Mouse (Mus musculus) heart, embryonic 15.5 days (tissue): ENCODE data around the gene Ubr4. TPM values are rescaled to one million over a fixed set of nuclear protein-coding genes. Genes with fewer than 3 reads are reported as not detected.

Source experiments
- ATAC-seq: fragments of 200-750 bp; cut with Nextera tagmentation; replicated peaks from 2 replicates; pipeline ENCODE4 v1.8.0; 2017; ENCODE audit warnings: low read depth, moderate TSS enrichment; ENCODE audit not compliant: insufficient number of reproducible peaks, insufficient read depth, low FRiP score
- H3K27ac ChIP-seq: fragments of 300-500 bp; sonication (generic); 2 replicates; pipeline ENCODE4 v1.5.1; 2015; ENCODE audit warnings: mild to moderate bottlenecking, inconsistent platforms
- H3K27me3 ChIP-seq: fragments of 300-500 bp; sonication (generic); 2 replicates; pipeline ENCODE4 v1.6.1; 2015; ENCODE audit warnings: inconsistent platforms
- H3K36me3 ChIP-seq: fragments of 300-500 bp; sonication (generic); 2 replicates; pipeline ENCODE4 v1.6.1; 2015; ENCODE audit warnings: mild to moderate bottlenecking, inconsistent platforms
- H3K4me1 ChIP-seq: fragments of 300-500 bp; sonication (generic); replicated peaks from 2 replicates; pipeline ENCODE4 v1.6.1; 2015; ENCODE audit warnings: inconsistent platforms
- H3K4me2 ChIP-seq: fragments of 300-500 bp; sonication (generic); 2 replicates; pipeline ENCODE4 v1.6.1; 2015; ENCODE audit warnings: inconsistent platforms, mild to moderate bottlenecking, moderate library complexity
- H3K4me3 ChIP-seq: fragments of 300-500 bp; sonication (generic); 2 replicates; pipeline ENCODE4 v1.5.1; 2015; ENCODE audit warnings: mild to moderate bottlenecking, inconsistent platforms
- H3K9ac ChIP-seq: fragments of 300-500 bp; sonication (generic); 2 replicates; pipeline ENCODE4 v1.6.1; 2015; ENCODE audit warnings: mild to moderate bottlenecking, inconsistent platforms
- H3K9me3 ChIP-seq: fragments of 300-500 bp; sonication (generic); replicated peaks from 2 replicates; pipeline ENCODE4 v1.6.1; 2016; ENCODE audit warnings: inconsistent platforms
- WGBS: fragments of 180-500 bp; shearing (Covaris S2); methylation state at CpG from one replicate; pipeline ENCODE4 v1.1.7; 2015; ENCODE audit warnings: mixed read lengths; 5-methylcytosine and 5-hydroxymethylcytosine counted together
- polyA plus RNA-seq: library from polyadenylated mRNA; unstranded; fragments of >200 nt; fragmentation: Nextera tagmentation; extraction: Ambion mirVana; gene quantifications from 2 replicates; pipeline ENCODE4 v1.2.1, GENCODE M21; 2015

The Ubr4 gene
- polyA plus RNA-seq = 49.1 and 65.6 TPM in 2 replicates

DNA sequence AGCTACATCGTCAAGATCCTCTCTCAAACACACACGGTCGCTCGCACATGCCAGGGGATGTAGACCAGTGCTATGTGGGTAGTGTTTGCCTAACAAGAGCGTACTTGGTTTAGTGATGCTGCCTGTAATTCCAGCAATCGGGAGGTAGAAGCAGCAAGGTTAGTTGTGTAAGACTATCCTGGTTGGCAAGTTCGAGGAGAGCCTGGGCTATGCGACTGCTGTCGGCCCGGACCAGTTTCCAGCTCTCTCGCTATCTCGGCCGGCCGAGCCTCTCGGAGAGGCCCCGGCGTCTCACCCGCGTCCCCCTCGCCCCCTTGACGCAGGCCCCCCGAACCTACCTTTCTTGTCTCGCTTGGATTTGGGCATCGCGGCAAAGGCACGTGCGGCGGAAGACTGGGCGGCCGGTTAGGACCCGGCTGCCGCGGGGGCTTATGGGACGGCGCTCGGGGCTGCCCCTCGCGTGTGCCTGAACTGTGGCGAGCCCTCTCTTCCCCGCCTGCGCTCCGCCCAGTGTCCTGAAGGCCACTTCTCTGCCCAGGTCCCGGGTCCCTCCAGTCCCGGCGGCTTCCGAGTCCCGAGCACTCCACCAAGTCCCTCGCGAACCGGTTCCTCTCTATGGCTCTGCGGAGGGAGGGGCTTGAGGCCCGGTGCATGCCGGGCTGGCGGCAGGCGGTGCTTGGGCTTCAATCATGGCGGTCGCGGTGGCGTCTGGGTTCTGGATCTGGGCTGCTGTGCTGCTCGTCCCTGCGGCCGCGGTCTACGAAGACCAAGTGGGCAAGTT, at the start of gene Ubr4, which contains the start of the genes Mrto4 and Emc1:
Gene Ubr4, plus strand, starts transcription at position 679 of the 781 bp plus-strand sequence.
Gene Mrto4, minus strand, starts transcription at position 646 of the 781 bp plus-strand sequence.
Gene Emc1, plus strand, starts transcription at position 657 of the 781 bp plus-strand sequence.
- Histone ChIP-seq H3K36me3 (peaks cover 48% of the 10 kb centered on the region), H3K4me2 (peak within 1 kb of the TSS; percentile 88), H3K4me1 (peaks cover 20% of the 10 kb centered on the region), H3K9ac (peak within 1 kb of the TSS; percentile 89), H3K27me3 (no peaks in the 10 kb centered on the region), H3K27ac (peak within 1 kb of the TSS; percentile 97), H3K9me3 (no peaks in the 10 kb centered on the region), H3K4me3 (peak within 1 kb of the TSS; percentile 74)
- ATAC-seq = peak; percentile 92
- under 1% methylated on average over 58 of the region's 64 CpGs for WGBS

DNA sequence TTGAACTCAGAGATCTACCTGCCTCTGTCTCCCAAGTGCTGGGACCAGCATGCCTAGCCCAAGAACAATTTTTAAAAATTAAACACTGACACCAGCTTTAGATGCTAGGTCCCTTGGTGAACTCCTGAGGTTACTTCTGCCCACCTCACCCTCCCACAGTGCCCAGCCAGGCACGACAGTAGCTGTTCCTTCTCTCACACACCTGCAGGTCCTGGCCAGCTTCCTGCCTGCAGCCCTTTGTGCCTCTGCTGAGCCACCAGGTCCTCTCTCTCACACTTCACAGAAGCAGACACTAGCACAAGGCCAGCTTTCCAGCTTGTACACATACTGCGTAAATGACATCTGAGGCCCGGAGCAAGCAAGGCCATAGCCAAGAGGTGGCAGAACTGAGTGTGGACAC, 46.9 kb upstream of the Ubr4 start:
- H3K27me3 ChIP-seq = no peaks in the 10 kb centered on the region

DNA sequence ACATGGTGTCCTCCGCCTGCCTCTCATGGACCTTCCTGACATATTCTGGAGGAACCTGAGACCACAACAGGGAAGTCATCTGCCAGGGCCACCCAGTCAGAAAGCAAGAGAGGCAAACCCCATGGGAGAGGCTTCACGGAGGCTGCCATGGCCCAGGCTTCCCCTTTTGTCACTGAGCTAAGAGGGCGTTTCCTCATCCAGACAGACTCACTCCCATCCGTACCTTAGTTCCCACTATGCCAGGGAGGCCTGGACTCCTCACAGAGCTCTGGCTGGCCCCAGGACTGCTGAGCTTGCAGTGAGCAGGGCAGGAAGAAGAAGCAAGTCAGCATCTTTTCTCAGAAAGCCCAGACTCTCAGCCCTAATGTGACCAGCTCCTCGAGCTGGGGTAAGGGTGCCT, 44.5 kb upstream of the Ubr4 start:
- no peak for ATAC-seq
- no peak overlapping the region for H3K9ac ChIP-seq
- no peaks in the 10 kb centered on the region for H3K36me3 ChIP-seq
- H3K27ac ChIP-seq = no peak overlapping the region
- no peak overlapping the region for H3K4me3 ChIP-seq
- 71% methylated on average over 5 of the region's 5 CpGs for WGBS
- no peak overlapping the region for H3K4me2 ChIP-seq
- no peaks in the 10 kb centered on the region for H3K27me3 ChIP-seq
- H3K9me3 ChIP-seq = no peaks in the 10 kb centered on the region
- H3K4me1 ChIP-seq = peaks cover 21% of the 10 kb centered on the region

More for the DNA sequence above, 46.9 kb upstream of the Ubr4 start:
- Histone ChIP-seq H3K27ac (no peak overlapping the region), H3K4me3 (no peak overlapping the region), H3K9ac (no peak overlapping the region), H3K4me1 (peaks cover 10% of the 10 kb centered on the region), H3K9me3 (no peaks in the 10 kb centered on the region), H3K36me3 (no peaks in the 10 kb centered on the region), H3K4me2 (no peak overlapping the region)
- 89% methylated on average over 3 of the region's 3 CpGs for WGBS
- no peak for ATAC-seq

DNA sequence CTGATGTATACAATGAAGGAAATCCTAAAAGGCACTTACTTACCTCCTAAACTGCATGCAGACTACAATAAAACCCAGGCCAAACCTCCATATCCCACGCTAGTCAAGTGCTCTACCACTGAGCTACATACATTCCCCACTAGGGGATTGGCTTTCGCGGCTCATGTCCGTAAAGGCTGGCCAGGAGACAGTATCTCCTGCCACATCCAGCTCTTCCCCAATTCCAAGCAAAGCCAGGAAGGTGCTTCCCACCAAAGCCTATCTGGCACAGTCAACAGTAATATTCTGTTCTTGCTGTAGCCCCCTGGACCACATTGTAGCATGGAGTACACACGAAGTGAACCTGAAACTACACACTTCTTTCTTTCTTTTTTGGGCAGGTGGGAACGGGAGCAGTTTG, 42.8 kb upstream of the Ubr4 start:
- Histone ChIP-seq H3K9ac (peak overlapping the region; percentile 83; the same call in 1 of the 2 replicates), H3K27me3 (no peaks in the 10 kb centered on the region), H3K36me3 (peaks cover 6% of the 10 kb centered on the region; the same call in 1 of the 2 replicates), H3K27ac (no peak overlapping the region), H3K4me2 (peak overlapping the region; percentile 98), H3K4me1 (peaks cover 21% of the 10 kb centered on the region), H3K9me3 (no peaks in the 10 kb centered on the region), H3K4me3 (peak overlapping the region; percentile 72)
- no peak for ATAC-seq
- WGBS = 31% methylated on average over 6 of the region's 6 CpGs

DNA sequence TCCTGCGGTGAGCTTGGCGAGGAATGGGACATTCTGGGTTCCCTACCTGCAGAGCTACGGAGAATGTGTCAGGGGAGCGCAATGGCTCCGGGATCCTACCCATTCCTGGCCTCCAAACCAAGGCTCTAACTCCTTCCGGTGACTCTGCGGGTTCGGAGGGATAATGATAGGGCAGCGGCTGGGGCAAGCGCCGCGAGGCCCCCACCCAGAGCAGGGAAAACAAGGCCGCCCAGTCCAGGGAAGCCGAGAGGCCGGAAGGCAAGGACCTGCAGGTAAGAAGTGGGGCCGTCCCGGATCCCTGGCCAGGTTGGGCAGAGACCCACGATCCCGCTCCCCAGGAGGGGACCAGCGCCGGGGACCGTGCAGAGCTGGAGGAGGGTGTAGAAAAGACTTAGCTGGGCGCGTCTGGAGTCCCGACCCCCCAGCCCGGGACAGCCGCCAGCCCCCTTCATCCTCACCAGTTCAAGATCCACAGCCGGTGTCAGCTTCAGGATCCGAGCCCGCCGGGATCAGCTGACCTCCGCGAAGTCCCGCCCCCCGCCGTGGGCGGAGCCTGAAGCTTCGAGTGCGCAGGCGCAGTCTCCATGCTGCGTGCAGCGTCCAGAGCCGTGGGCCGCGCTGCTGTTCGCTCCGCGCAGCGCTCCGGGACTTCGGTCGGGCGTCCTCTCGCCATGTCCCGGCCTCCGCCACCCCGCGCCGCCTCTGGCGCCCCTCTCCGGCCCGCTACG, 42.1 kb upstream of the Ubr4 start, which contains the start of the genes Pqlc2 and Akr7a5:
Gene Pqlc2, minus strand, starts transcription at position 538 of the 728 bp plus-strand sequence.
Gene Akr7a5, plus strand, starts transcription at position 574 of the 728 bp plus-strand sequence.
- no peaks in the 10 kb centered on the region for H3K9me3 ChIP-seq
- peak within 1 kb of the TSS; percentile 83 for H3K9ac ChIP-seq
- WGBS = under 1% methylated on average over 56 of the region's 63 CpGs
- peak within 1 kb of the TSS; percentile 65 for H3K27ac ChIP-seq
- peak within 1 kb of the TSS; percentile 72 for H3K4me3 ChIP-seq
- H3K4me1 ChIP-seq = peaks cover 21% of the 10 kb centered on the region
- ATAC-seq = peak; percentile 94
- H3K27me3 ChIP-seq = no peaks in the 10 kb centered on the region
- peaks cover 10% of the 10 kb centered on the region; the same call in 1 of the 2 replicates for H3K36me3 ChIP-seq
- peak within 1 kb of the TSS; percentile 98 for H3K4me2 ChIP-seq

DNA sequence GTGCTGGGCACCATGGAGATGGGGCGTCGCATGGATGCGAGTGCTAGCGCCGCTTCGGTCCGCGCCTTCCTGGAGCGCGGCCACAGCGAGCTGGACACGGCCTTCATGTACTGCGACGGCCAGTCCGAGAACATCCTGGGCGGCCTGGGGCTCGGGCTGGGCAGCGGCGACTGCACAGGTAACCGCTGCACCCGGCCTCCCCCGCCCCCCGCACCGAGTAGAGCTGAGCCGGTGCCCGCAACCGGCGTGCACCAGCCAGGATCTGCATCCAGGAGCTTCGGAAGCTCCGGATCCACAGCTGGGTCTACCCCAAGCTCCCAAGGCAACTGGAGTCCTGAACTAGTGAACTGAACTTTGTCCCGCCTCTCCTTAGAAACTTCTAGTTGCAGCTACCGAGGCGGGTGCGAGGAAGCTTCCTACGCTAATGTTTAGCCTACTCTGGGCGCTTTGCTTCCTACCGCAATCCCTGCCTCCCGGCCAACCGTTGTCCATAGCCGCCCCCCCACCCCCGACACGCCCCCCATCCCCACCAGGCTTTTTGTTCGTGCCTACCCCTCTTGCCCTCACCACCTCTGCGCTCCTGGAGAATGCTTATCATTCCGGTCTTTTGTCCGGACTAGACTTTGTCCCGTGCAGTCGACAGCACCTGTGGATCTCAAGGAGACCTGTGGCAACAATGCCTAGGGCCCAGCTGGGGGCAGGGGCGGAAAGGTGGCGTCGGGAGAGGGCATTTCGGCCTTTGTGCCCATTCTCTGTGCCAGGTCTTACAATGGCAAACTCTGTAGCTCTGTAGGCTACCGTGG, 41.3 kb upstream of the Ubr4 start:
- peak; percentile 73; the same call in 1 of the 2 replicates for ATAC-seq
- WGBS = under 1% methylated on average over 53 of the region's 53 CpGs

DNA sequence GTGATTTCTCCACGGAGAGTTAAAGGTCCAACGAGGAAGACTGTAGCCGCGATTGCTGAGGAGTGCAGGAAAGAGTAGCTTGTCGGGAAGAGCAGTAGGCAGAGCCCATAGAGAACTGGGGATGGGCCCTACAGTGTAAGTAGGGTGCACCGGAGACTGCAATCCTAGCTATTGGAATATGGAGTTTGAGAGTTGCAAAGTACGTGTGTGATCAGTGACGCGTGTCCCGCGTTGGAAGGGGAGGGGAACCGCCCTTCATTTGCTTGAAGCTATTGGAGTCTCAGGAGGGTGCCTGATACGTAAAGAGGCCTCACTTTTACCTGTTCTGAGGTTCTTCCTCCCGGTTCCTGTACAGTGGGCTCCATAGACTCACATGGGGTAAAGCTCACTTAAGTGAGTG, 40.7 kb upstream of the Ubr4 start:
- Histone ChIP-seq H3K4me1 (peaks cover 21% of the 10 kb centered on the region), H3K4me2 (peak overlapping the region; percentile 98), H3K36me3 (peaks cover 15% of the 10 kb centered on the region; the same call in 1 of the 2 replicates), H3K4me3 (peak overlapping the region; percentile 72), H3K9me3 (no peaks in the 10 kb centered on the region), H3K27ac (no peak overlapping the region), H3K9ac (peak overlapping the region; percentile 83), H3K27me3 (no peaks in the 10 kb centered on the region)
- no peak for ATAC-seq
- WGBS = 22% methylated on average over 14 of the region's 14 CpGs

More for the DNA sequence above, 41.3 kb upstream of the Ubr4 start:
- Histone ChIP-seq H3K27me3 (no peaks in the 10 kb centered on the region), H3K27ac (peak overlapping the region; percentile 65), H3K36me3 (peaks cover 13% of the 10 kb centered on the region; the same call in 1 of the 2 replicates), H3K9ac (peak overlapping the region; percentile 83), H3K9me3 (no peaks in the 10 kb centered on the region), H3K4me1 (peaks cover 21% of the 10 kb centered on the region), H3K4me3 (peak overlapping the region; percentile 72), H3K4me2 (peak overlapping the region; percentile 98)

DNA sequence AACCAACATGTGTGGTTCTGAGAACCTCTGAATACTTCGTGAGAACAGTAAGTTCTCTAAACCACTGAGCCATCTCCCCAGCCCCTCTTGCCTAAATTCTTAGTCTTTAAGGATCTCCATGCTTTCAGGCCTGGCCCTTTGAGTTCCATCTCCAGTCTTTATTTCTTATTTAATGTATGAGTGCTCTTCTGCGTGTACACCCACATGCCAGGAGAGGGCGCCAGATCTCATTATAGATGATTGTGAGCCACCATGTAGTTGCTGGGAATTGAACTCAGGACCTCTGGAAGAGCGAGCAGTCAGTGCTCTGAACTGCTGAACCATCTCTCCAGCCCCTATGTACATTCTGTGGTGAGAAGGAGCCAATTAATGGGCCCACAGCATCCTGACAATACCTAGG, 39.8 kb upstream of the Ubr4 start:
- no peaks in the 10 kb centered on the region for H3K27me3 ChIP-seq
- no peaks in the 10 kb centered on the region for H3K9me3 ChIP-seq
- no peak for ATAC-seq
- H3K4me3 ChIP-seq = no peak overlapping the region
- H3K4me1 ChIP-seq = peaks cover 21% of the 10 kb centered on the region
- H3K9ac ChIP-seq = no peak overlapping the region
- no peak overlapping the region for H3K27ac ChIP-seq
- WGBS = 68% methylated on average over 4 of the region's 4 CpGs
- no peak overlapping the region for H3K4me2 ChIP-seq
- peaks cover 16% of the 10 kb centered on the region; the same call in 1 of the 2 replicates for H3K36me3 ChIP-seq

DNA sequence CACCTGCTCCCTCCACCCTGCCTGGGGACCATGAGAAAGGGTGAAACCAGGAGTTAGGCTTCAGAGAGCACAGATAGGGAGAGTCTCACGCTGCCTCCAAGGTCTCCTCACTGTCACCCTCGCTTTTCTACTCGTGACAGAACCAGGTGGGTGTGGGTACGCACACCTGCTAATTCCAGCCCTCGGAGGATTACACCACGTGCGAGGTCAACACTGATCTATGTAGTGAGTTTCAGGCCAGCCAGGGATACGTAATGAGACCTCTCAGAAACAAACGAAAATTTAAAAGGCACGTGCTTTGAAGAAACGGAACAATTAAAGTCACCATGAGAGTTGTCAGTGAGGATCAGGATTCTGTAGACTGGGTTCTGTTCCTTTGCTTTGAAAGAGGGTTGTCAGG, 34.0 kb upstream of the Ubr4 start:
- Histone ChIP-seq H3K27ac (no peak overlapping the region), H3K9me3 (no peaks in the 10 kb centered on the region), H3K4me3 (no peak overlapping the region), H3K4me1 (no peaks in the 10 kb centered on the region), H3K36me3 (peaks cover 20% of the 10 kb centered on the region; the same call in 1 of the 2 replicates), H3K27me3 (no peaks in the 10 kb centered on the region), H3K9ac (no peak overlapping the region), H3K4me2 (no peak overlapping the region)
- WGBS = 85% methylated on average over 11 of the region's 11 CpGs
- ATAC-seq = no peak

DNA sequence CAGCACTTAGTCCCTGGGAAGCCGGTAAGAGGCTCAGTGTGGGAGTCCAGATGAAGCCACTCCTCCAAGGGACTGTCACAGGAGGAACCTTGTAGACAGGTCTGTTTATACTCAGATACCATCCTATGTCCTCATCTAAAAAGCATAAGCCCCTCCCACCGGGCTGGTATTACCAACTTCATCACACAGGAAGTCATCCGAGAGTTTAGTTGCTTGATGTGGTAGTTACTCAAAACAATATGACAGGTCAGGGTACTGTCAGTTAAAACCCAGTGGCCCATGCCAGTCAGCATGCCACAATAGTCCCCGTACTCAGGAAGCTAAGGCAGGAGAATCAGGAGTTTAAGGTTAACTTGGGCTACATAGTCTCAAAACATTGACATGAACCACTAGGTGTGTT, 32.7 kb upstream of the Ubr4 start:
- H3K36me3 ChIP-seq = 0 out of 2 replicates have a peak, but pooled peaks cover 14% of the 10 kb centered on the region
- no peak for ATAC-seq
- H3K9me3 ChIP-seq = no peaks in the 10 kb centered on the region
- no peak overlapping the region for H3K9ac ChIP-seq
- no peak overlapping the region for H3K4me2 ChIP-seq
- H3K27me3 ChIP-seq = no peaks in the 10 kb centered on the region
- WGBS = 86% methylated on average over 4 of the region's 4 CpGs
- no peaks in the 10 kb centered on the region for H3K4me1 ChIP-seq
- H3K4me3 ChIP-seq = no peak overlapping the region
- H3K27ac ChIP-seq = no peak overlapping the region
